In genomic region chr13:93122321-93122720, GRCm38 (mm10) we compare ENCODE assay signal across 22 mouse cellular contexts. TPM values are rescaled to one million over a fixed set of nuclear protein-coding genes. Genes with fewer than 3 reads are reported as not detected.
DNase-seq lines count a peak whose midpoint lies in the region; ATAC-seq and TF ChIP-seq lines count a peak whose summit lies in the region.
"Had no signal": no experiment of that assay in that cellular context is flagged by ENCODE, and none has a peak within 500 bp of the region (broad histone marks: within the 10 kb centered on the region; RNA-seq: fewer than 3 reads in every experiment).

No protein-coding gene starts in this region.

- ATAC-seq in forebrain, postnatal 0 days, result peak; percentile 56
- peak; percentile 55 for ATAC-seq in frontal cortex, adult (ENCODE audit: low TSS enrichment)
- no peak for ATAC-seq in midbrain, embryonic 11.5 days (ENCODE audit: low FRiP score)
- no peak for ATAC-seq in midbrain, postnatal 0 days (ENCODE audit: low FRiP score)
- ATAC-seq: activated CD4-positive, CD25-positive, alpha-beta regulatory T cell, adult 4 months; CD4-positive, CD25-positive, alpha-beta regulatory T cell, adult 4 months; Patski had no signal

- no peak for TF ChIP-seq CTCF in forebrain, postnatal 0 days (IDR thresholded peaks at IDR 0.05; ENCODE audit: low read depth)
- no peak for TF ChIP-seq CTCF in midbrain, postnatal 0 days (IDR thresholded peaks at IDR 0.05)

- no peaks in the 10 kb centered on the region for H3K4me1 ChIP-seq in forebrain, postnatal 0 days (ENCODE audit: insufficient read depth)
- H3K4me1 ChIP-seq in forebrain, embryonic 10.5 days, result no peaks in the 10 kb centered on the region
- H3K4me1 ChIP-seq in heart, embryonic 10.5 days, result no peaks in the 10 kb centered on the region
- no peaks in the 10 kb centered on the region for H3K4me1 ChIP-seq in midbrain, embryonic 11.5 days (ENCODE audit: control insufficient read depth, insufficient read depth, low read length)
- no peaks in the 10 kb centered on the region for H3K4me1 ChIP-seq in midbrain, postnatal 0 days (ENCODE audit: insufficient read depth, low read length)

- intact Hi-C loops in heart, postnatal 10 days (cut with DNase I), result no loop called here

- H3K27me3 ChIP-seq in forebrain, postnatal 0 days (ENCODE audit: insufficient read depth, low read length), result no peaks in the 10 kb centered on the region
- H3K27me3 ChIP-seq in forebrain, embryonic 10.5 days (ENCODE audit: poor library complexity, severe bottlenecking), result no peaks in the 10 kb centered on the region
- no peaks in the 10 kb centered on the region for H3K27me3 ChIP-seq in heart, embryonic 10.5 days (ENCODE audit: insufficient read depth, poor library complexity, severe bottlenecking)
- no peaks in the 10 kb centered on the region for H3K27me3 ChIP-seq in midbrain, embryonic 11.5 days (ENCODE audit: control insufficient read depth, insufficient read depth, low read length)
- H3K27me3 ChIP-seq in midbrain, postnatal 0 days (ENCODE audit: insufficient read depth, low read length), result no peaks in the 10 kb centered on the region
- H3K27me3 ChIP-seq: CH12.LX, Patski had no signal

- WGBS in forebrain, postnatal 0 days, result 81% methylated on average over 9 of the region's 9 CpGs
- WGBS in forebrain, embryonic 10.5 days, result 94% methylated on average over 9 of the region's 9 CpGs
- 88% methylated on average over 9 of the region's 9 CpGs for WGBS in heart, embryonic 10.5 days
- WGBS in midbrain, embryonic 11.5 days, result 91% methylated on average over 9 of the region's 9 CpGs
- WGBS in midbrain, postnatal 0 days, result 92% methylated on average over 9 of the region's 9 CpGs

- no peaks in the 10 kb centered on the region for H3K9me3 ChIP-seq in forebrain, postnatal 0 days (ENCODE audit: low read length)
- no peaks in the 10 kb centered on the region for H3K9me3 ChIP-seq in forebrain, embryonic 10.5 days
- no peaks in the 10 kb centered on the region for H3K9me3 ChIP-seq in heart, embryonic 10.5 days
- H3K9me3 ChIP-seq in midbrain, embryonic 11.5 days (ENCODE audit: control insufficient read depth, low read length), result no peaks in the 10 kb centered on the region
- no peaks in the 10 kb centered on the region for H3K9me3 ChIP-seq in midbrain, postnatal 0 days (ENCODE audit: low read length)
- H3K9me3 ChIP-seq: G1E had no signal

- H3K9ac ChIP-seq in forebrain, postnatal 0 days, result no peak overlapping the region
- H3K9ac ChIP-seq in midbrain, embryonic 11.5 days (ENCODE audit: low read length), result no peak overlapping the region
- no peak overlapping the region for H3K9ac ChIP-seq in midbrain, postnatal 0 days (replicated peaks; ENCODE audit: low read length, poor library complexity, severe bottlenecking)

- no peak overlapping the region for H3K4me2 ChIP-seq in forebrain, postnatal 0 days (ENCODE audit: low read depth)
- no peak overlapping the region for H3K4me2 ChIP-seq in midbrain, embryonic 11.5 days
- no peak overlapping the region for H3K4me2 ChIP-seq in midbrain, postnatal 0 days (ENCODE audit: low read depth, low read length, poor library complexity, severe bottlenecking)

- H3K36me3 ChIP-seq in forebrain, postnatal 0 days (ENCODE audit: insufficient read depth), result no peaks in the 10 kb centered on the region
- no peaks in the 10 kb centered on the region for H3K36me3 ChIP-seq in forebrain, embryonic 10.5 days (replicated peaks)
- no peaks in the 10 kb centered on the region for H3K36me3 ChIP-seq in heart, embryonic 10.5 days
- no peaks in the 10 kb centered on the region for H3K36me3 ChIP-seq in midbrain, embryonic 11.5 days (ENCODE audit: control insufficient read depth, insufficient read depth, low read length)
- no peaks in the 10 kb centered on the region for H3K36me3 ChIP-seq in midbrain, postnatal 0 days (ENCODE audit: insufficient read depth, low read length)
- H3K36me3 ChIP-seq: G1E had no signal

- no peak overlapping the region for H3K27ac ChIP-seq in forebrain, postnatal 0 days (ENCODE audit: low read depth, low read length)
- H3K27ac ChIP-seq in forebrain, embryonic 10.5 days, result no peak overlapping the region
- no peak overlapping the region for H3K27ac ChIP-seq in heart, embryonic 10.5 days
- H3K27ac ChIP-seq in midbrain, embryonic 11.5 days (ENCODE audit: low read depth, low read length), result no peak overlapping the region
- H3K27ac ChIP-seq in midbrain, postnatal 0 days (ENCODE audit: low read depth, low read length), result no peak overlapping the region

- H3K4me3 ChIP-seq in forebrain, postnatal 0 days (ENCODE audit: low read depth, low read length), result no peak overlapping the region
- no peak overlapping the region for H3K4me3 ChIP-seq in forebrain, embryonic 10.5 days
- H3K4me3 ChIP-seq in heart, embryonic 10.5 days, result no peak overlapping the region
- H3K4me3 ChIP-seq in midbrain, embryonic 11.5 days (ENCODE audit: low read depth, low read length), result no peak overlapping the region
- no peak overlapping the region for H3K4me3 ChIP-seq in midbrain, postnatal 0 days (ENCODE audit: low read depth, low read length)

- DNase-seq in forebrain, postnatal 0 days, result no peak
- DNase-seq in forebrain, embryonic 10.5 days (ENCODE audit: extremely low spot score, low spot score), result no peak
- DNase-seq in frontal cortex, postnatal 10 days (ENCODE audit: low spot score in 2 of 2), result no peak
- peak; percentile 10 for DNase-seq in heart, embryonic 10.5 days (ENCODE audit: low spot score)
- no peak for DNase-seq in heart, postnatal 10 days
- peak; percentile 59 for DNase-seq in midbrain, embryonic 11.5 days (ENCODE audit: low spot score, missing footprints)
- DNase-seq in midbrain, postnatal 0 days (ENCODE audit: low spot score), result no peak
- DNase-seq: adrenal gland, adult 2 months; adrenal gland, adult 8-10 months; adrenal gland, postnatal 10 days; adrenal gland, postnatal 14 days; adrenal gland, postnatal 25 days; adrenal gland, postnatal 36 days; B cell, adult 2 months; cerebellum, adult 11 months; cerebellum, adult 11-12 months had no signal

RNA-seq across cellular contexts. Expression of gene Cmya5, which starts 22.2 kb away (rescaled TPM):
- total RNA-seq in forebrain, postnatal 0 days (2014; rRNA removed), result 0.52 and 0.85 TPM in 2 replicates
- polyA plus RNA-seq in forebrain, postnatal 0 days (2015; fragmentation: Nextera tagmentation; extraction: Ambion mirVana), result 0.15 TPM in 2 replicates
- 0.01 and 0.02 TPM in 2 replicates for polyA plus RNA-seq in forebrain, embryonic 10.5 days (2016; fragmentation: Nextera tagmentation; extraction: Ambion mirVana)
- polyA plus RNA-seq in heart, embryonic 10.5 days (2016; fragmentation: Nextera tagmentation; extraction: Ambion mirVana), result 1.4 and 2.5 TPM in 2 replicates
- total RNA-seq in heart, postnatal 10 days (2021), result 100 to 1,000 TPM; 118 to 123 TPM
- 0.04 TPM in 1 of 2 replicates, not detected in the other for polyA plus RNA-seq in midbrain, embryonic 11.5 days (2014; fragmentation: Nextera tagmentation; extraction: Ambion mirVana)
- total RNA-seq in midbrain, postnatal 0 days (2014; rRNA removed), result 0.71 and 0.90 TPM in 2 replicates
- 0.10 and 0.16 TPM in 2 replicates for polyA plus RNA-seq in midbrain, postnatal 0 days (2015; fragmentation: Nextera tagmentation; extraction: Ambion mirVana)
- polyA plus RNA-seq: G1E, Patski had no signal

Comparison
In these comparisons a context has a peak if more than half of its experiments do, and no peak if none do; other contexts are left out.
1. DNase-seq: peak in heart, embryonic 10.5 days (single experiment) and midbrain, embryonic 11.5 days (single experiment); none in forebrain, postnatal 0 days (single experiment), forebrain, embryonic 10.5 days (single experiment), frontal cortex, postnatal 10 days (0 of 2), heart, postnatal 10 days (0 of 2) and midbrain, postnatal 0 days (single experiment).
2. ATAC-seq: peak in forebrain, postnatal 0 days (single experiment) and frontal cortex, adult (single experiment); none in midbrain, embryonic 11.5 days (single experiment) and midbrain, postnatal 0 days (single experiment).